Mouse (Mus musculus) adrenal gland, adult (tissue): ENCODE results near the gene Itm2c.

Experiments
- DNase-seq, 2 experiments: peaks; one replicate each; pipeline ENCODE4 v3.0.0; 2022 to 2023; ENCODE audit warnings: low spot score in 1 of 2; ENCODE audit not compliant: inconsistent age in 2 of 2

The Itm2c gene

DNA sequence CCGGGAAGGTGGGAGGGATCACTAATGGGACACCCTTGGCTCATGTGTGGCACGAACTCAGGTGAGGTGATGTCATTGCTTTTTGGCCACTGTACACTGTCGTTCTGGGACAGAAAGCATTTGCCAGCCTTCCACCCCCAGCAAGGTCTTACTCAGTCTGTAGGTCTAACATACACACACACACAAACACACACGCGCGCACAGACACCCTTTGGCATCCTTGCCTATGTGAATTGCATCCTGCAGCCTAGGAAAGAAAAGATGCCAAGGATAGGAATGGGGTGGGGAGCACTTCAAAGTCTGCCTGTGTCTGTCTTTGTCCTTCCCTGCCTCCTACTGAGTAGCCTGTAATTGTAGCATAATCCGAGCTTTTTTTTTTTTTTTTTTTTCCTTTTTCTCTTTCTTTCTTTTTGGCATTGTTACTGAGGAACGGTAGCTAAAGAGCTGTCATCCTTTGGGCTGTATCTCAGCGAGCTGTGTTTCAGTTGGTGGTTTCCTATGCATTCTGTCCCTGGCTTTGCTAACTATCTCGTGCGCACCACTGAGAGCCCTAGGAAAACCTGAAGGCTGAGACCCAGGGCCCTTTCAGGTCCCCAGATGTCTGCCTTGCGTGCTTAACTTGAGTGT, 4.8 kb downstream of the Itm2c start:
- DNase-seq = no peak

DNA sequence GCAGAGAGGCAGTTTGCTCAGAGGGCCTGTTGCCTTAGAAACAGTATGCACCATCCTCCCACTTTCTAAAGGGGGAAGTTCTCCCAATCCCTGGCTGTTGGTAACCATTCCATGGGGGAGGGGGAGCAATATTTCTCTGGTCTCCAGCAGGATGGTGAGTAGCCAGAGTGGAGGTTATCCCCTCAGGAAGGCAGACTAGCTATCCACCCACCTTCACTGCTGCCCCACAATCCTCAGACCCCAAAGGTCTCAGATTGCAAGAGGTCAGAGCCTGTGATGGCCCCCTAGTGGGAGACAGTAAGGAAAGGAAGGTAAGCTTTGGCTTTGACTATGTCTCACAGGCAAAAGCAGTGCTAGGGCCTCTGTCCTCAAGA, 5.3 kb downstream of the Itm2c start:
- DNase-seq = peak in 1 of 2 experiments; percentile 71

DNA sequence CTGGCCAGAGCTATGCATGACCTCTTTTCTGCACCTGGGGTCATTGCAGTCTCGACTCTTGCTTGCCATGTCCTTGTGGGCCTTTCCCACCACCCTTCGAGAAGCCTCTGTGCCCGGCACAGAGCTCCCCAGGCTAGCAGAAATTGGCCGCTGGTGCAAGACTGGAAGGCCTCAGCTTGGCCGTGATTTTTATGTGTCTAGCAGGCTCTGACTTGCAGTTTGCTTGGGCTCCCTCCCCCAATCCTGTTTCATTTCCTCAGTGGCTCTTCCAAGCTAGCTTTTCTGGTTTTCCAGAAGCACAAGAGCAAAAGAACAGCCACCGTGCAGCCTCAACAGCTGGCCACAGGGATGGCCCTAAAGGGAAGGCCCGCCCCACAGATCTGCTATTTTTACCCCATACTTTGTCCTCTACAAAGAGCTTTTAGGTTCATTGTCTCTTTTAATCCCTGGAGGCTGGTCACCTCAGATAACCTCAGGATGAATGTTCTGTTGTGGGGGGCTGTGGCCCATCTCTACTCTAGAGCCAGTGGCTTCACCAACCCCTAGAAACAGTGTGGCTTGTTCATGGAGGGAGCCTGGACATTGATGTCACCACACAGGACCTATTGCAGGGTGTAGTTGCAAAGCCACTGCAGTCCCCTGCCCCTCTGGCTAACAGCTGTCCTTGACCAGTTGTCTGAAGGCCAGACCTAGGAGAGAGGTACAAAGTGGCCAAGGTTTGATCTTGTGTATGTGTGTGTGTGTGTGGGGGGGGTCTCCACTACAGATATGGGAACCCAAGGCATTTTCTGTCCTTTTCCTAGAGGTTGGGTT, 6.6 kb downstream of the Itm2c start:
- DNase-seq = peak in 1 of 2 experiments; percentile 73

DNA sequence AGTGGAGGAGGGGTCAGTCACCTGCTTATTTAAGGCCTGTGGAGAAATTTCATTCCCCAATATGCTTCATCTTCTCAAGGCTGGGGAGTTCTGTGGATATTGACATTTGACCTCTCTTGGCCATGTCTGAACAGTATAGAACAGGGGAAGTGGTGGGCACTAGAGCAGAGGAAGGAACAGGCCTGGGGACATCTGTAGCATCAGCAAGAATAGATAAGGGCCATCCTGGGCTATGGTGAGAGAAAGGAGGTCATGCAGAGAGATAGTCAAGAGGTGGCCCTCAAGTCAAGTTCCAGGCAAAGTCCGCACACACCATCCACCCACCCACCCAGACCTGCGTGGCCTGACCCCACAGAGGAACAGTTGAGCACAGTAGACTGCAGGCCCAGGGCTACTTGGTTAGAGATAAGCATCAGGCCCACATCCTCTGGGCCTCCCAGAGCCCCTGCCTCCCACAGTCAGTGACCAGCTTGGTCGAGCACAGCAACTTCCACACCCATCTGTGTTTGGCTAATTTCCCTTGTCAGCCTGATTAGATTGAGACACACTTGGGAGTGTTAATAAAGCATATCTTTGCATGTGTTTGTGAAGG, 7.5 kb downstream of the Itm2c start:
- peak in 1 of 2 experiments; percentile 64 for DNase-seq

DNA sequence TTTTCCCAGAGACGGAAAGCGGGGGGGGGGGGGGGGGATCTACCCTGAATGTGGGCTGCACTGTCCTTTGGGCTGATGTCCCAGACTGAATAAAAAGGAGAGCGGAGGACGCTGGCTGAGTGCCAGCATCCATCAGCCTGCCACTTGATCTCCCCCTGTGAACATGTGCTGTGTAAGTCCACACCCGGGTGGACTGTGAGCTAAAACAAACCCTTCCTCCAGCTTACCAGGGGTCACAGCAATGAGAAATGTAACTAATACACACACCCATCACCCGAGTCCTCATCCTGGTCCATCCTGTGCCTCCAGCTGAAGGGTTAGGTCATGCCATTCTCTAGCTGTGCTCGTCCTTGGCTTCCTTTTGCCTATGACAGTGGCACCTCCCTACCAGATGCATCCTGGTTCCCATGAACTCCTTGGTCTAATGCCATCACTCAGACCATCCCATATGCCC, 8.1 kb downstream of the Itm2c start:
- DNase-seq = peak in 1 of 2 experiments; percentile 78

DNA sequence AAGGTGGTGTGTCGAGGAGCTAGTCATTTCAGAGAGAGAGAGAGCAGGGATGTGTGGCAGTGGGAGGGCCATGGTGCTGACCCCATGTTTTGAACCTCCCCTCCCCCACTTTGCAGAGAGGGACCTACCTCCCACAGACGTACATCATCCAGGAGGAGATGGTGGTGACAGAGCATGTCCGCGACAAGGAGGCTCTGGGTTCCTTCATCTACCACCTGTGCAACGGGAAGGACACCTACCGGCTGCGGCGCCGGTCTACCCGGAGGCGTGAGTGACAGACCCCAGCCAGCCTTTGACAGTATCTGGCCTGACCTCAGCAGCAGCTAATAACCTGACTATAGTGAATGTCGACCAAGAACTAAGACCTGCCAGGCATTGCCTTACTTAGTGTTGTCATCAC, 12.8 kb downstream of the Itm2c start:
- peak in 1 of 2 experiments; percentile 47 for DNase-seq

DNA sequence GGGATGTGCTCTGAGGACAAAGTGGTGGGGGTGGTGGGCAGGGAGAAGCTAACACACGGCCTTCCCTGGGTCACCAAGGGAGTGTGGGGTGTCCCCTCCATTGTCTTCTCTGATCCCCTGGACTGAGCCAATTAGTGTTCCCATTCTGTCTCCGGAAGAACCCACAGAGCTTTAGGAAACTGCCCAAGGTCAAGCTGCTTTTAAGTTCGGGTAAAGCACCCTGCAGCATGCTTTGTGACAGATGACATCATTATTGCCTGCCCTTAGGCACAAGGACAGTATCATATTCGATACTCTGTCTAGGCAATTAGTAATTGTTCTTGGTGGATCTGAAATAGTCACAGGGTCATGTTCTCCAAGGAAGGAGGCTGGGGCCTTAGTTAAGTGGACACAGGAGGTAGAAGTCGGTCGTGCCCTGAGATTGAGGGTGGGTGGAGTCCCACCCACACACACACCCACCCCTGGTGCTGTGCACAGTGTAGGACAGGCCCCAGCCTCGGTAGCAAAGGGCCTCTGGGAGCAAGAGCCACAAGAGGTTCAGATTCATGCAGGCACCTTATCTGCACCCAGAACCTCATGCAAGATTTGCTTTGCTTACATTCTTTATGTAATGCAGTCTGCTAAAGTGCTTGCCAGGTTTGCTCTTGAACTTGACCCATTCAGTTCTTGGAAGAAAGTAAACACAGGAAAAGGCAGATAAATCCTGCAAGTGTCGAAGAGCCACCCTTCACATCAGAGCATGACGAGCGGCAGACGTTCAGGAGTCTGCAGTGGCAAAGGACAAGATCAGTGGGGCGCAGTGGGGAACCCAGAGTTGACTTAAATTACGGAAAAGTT, 14.9 kb downstream of the Itm2c start:
- peak; percentile 73 to 89 for DNase-seq

DNA sequence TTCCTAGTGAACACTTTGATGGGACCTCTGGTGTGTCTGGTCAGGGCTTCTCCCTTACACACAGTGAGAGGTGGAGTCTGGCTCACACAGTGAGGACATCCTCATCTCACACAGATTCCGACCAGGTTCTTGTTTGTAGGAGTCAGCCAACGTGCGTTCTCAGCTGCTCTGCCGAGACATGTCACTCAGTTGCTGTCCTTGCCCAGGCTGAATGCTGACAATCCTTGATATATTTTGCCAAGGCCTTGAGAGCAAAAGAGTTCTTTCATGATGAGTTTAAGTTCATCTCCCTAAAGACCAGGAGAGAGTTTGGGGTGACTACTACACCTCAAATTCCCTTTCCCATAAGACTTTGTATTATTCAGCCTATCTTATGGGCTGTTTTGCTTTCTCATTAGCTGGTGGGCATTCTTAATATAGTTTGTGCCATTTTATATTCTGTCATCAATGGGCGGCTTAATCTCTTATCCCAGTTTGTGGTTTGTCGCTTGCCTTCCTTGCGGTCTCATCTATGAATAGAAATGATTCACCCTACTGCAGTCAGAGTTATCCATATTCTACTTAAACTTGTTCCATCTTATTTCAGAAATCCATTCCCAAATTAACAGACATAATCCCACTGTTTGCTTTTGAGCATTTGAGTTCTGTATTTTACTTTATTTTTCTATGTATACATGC, 19.1 kb downstream of the Itm2c start:
- peak; percentile 66 to 81 for DNase-seq

DNA sequence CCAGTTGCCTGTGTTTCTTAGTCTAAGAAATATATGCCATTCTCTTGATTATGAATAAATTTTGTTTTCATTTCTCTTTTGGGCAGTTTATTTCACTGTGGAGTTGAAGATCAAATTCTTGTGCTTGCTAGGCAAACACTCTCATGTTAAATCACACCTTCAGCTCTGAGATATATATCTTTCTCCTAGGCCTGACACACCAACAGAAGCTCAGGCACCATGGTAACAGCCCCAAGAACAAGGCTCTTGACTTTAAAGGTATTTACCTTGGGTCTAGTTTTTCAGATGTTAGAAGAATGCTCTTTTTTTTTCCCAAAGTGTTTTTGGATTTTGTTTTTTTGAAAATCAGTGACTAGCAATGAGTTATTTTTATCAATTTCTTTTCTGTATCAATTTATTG, 21.8 kb downstream of the Itm2c start:
- DNase-seq = no peak

DNA sequence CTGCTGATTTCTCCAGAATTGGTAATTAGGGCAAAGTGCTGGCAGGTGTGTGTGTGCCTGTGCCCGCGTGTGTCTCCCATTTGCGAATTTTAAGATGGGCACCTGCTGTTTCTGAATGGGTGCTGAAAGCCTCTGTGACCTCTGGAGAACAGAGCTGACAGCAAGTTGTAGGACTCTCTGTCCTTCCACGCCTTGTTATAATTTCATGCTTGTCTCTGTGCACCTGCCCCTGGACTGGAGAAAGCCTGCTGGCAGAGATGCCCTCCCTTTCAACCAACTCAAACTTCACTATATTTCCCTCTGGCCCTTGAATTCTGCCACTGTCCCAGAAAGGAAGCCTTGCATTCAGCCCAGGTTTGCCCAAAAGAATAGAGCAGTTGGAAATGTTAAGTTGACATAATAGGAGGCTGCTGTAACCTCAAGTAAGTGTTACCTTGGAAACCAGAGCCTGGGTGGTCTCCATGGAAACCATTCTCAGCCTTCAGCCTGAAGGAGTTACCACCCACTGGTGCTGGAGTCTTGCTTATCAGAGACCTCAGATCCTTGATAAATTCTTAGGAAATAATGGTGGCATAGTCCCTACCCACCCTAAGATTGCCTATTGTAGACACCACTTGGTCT, 22.9 kb downstream of the Itm2c start:
- DNase-seq = peak in 1 of 2 experiments; percentile 27

DNA sequence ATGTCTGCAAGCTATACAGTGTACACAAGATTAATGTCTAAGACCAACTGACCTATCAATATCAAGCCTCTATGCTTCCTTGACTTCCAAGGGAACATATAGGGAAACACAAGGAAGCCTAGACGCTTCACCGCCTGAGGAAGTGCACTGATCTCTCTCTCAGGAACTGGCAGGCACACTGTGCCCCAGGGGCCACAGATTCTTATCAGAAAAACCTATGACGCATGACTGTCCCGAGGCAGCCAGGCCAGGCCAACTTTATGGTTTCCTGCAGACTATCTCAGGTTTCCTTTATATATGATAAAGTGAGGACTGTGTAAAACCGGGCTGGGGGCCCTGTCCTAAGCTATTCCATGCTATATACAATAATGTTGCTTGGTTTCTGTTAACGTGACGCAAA, 25.5 kb downstream of the Itm2c start:
- peak; percentile 71 to 72 for DNase-seq

DNA sequence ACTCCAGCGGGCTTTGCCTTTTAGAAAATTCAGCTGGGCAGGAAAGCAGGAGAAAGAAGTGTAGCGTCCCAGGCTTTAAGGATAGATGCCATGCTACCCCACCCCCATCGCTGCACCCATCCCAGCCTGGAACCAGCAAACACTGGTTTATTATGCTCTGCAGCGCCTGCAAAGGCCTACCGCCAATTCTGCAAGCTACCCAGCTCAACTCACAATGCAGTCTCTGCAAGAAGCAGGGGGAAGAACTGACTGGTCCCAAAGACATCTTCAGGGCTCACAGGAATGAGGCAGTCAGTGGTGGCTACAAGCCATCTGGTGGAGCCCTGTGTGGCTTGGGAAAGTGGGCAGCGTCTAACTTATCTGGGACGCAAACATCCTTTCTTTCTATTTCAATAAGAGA, 27.6 kb downstream of the Itm2c start:
- no peak for DNase-seq

DNA sequence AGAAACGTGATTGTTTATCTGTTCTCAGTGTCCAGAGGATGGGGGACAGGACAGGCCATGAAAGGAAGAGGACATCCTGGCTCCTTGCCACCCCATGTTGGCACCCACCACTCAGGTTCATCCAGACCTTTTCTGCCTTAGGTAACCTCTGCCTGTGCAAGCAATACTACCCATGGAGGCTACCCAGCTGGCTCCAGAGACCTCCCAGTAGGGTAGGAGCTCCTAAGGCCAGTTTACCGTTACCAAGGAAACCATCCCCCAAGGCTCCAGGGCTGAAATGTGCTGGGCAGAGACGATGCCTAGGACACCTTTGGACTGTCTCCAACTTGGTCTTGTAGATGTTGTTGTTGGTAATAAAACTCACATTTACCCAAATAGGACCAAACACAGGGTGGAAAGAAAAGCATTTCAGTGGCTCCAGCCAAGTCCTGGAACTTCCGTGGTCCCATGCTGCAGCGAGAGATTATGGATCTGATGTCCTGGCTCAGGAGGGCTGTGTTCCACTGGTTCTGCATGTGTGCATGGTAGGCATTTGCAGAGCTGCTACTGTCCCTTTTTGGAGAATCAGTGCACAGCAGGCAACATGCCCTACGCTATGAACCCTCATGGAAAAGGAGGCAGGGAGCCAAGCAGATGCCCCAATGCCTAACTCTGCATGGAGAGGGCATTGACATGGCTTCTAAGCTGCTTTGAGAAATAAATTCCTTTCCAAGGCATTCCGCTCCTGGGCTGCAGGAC, 28.2 kb downstream of the Itm2c start:
- DNase-seq = peak in 1 of 2 experiments; percentile 44

DNA sequence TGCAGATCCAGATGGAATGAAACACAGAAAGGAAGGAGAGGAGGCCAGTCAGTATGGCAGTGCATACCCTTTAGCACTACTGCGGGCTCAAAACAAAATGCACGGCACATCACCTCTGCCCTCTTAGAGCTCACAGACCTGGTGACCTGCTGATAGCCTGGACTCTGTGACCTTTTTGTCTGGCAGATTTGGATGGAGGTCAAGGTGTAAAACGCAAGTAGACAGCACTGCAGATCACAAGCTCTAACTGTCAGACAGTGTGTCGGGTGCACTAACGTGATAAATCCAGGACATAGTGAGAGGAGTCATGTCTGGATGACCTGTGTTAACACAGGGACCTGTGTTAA, 28.8 kb downstream of the Itm2c start:
- DNase-seq = no peak

DNA sequence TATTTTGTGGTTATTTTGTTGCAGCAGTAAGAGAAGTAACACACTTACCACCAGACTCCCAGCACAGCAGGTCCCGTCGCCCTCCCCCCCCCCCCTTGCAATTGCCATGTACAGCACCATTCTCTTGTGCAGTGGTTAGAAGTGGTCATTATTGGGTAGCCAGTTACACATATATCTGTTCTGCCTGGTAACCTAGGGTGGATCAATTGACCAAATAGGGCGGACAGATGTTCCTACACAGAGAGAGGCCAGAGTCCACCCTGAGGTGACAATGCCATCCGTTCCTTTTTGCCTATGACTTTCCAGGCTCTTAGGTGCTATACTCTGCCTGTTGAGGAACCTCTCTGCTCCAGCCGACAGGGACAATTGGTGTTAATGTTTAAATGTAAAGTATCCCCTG, 31.1 kb downstream of the Itm2c start:
- DNase-seq = no peak

DNA sequence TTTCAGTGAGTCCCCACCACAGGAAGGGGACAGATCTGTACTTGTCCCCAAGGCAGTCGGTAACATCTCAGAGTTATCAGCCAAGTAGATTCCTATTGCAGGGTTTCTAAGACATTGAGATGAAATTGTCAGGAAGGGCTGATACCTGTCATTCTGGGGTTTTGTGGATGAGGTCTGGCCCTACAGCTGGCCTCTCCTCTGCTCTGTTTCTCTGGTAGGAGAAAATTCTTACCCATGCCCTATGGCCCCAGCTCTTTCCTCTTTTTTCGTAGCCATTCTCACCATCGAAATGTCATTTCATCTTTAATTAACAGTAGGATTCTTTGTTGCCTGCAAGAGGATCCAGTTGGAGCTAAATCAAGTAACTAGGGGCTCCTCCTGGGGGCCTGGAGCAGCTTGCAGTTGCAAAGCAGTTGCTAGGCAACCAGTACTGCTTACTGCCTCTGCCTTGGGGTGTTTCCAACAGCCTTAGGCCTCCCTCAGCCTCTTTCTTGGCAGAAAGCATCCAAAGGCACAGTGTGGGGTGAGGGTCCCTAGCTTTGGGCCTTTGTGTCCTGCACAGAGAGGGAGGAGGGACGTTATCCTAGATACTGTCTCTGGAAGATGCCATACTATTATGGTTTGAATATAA, 34.1 kb downstream of the Itm2c start, which contains the start of gene 4933407L21Rik:
Gene 4933407L21Rik (plus strand): TSS at position 427 of the 631 bp plus-strand sequence.
- DNase-seq = no peak

DNA sequence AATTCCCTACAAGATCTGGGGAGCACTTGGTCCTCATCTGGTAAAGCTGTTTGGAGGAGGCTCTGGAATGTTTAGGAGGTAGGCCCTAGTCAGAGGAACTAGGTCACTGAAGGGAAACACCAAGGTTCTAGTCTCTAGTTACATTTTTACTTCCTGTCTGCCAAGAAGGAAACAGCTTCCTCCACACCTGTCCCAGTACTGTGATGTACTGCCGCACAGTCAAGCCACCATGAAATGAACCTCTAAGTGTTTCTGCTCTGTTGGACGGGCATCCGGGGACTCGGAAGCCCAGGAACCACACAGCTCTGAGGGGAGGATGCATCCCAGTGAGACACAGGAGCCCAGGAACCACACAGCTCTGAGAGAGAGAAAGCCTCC, 34.6 kb downstream of the Itm2c start:
- DNase-seq = no peak

DNA sequence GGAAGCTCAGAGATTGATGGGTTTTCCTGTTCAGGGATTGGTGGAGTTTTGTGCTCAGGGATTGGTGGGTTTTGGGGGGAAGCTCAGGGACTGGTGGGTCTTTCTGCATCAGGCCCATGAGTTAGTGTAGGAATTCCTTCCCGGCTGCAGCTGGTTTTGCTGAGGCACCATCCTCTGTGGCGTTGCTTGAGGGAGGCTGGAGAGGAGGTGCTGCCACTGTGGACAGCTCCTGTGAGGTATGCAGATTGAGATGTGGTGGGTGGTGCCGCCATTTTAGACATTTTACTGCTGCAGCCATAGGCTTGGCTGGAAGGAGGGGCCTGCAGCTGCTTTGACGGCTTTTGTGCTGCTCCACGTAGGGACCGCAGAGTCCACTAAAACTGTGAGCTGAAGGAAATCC, 35.3 kb downstream of the Itm2c start:
- no peak for DNase-seq

DNA sequence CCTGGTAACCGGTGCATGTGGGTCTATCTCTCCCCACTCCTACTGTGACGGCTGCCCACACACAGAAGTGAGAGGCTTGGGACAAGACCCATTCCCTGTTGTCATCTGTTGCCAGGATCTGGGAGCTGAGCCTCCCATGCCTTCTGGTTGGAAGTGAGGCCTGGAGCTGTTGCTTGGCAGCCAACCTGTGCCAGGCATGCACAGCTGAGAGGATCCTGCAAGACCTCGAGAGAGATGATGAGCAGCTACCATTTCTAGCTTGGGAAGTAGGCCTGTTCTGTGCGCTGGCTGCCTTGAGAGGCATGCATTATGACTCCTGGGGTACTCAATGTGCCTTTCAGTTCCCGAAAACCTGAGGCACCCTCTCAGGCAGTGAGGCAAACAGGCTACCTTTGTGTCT, 37.1 kb downstream of the Itm2c start:
- no peak for DNase-seq
